Mouse (Mus musculus) hindbrain, embryonic 11.5 days (tissue): ENCODE data around the gene Krtdap. TPM values are rescaled to one million over a fixed set of nuclear protein-coding genes. Genes with fewer than 3 reads are reported as not detected.
"Not testable (repeated sequence)": the region's sequence is repeated elsewhere in the genome, so short reads cannot be mapped to it uniquely, and the experiment has no call there.

Experiments
- ATAC-seq: fragments of 200-750 bp; cut with Nextera tagmentation; 2 replicates; pipeline ENCODE4 v1.8.0; 2017; ENCODE audit warnings: mild to moderate bottlenecking, moderate TSS enrichment, moderate library complexity; ENCODE audit not compliant: low FRiP score
- DNase-seq: peaks from one replicate; pipeline ENCODE4 v3.0.0-alpha.2; 2015; ENCODE audit warnings: low spot score
- H3K27ac ChIP-seq: fragments of 300-500 bp; sonication (generic); 2 replicates; pipeline ENCODE4 v1.5.1; 2014; ENCODE audit warnings: mild to moderate bottlenecking, low read depth, low read length
- H3K27me3 ChIP-seq: fragments of 300-500 bp; sonication (generic); 2 replicates; pipeline ENCODE4 v1.6.1; 2014; ENCODE audit warnings: mild to moderate bottlenecking, low read length, moderate library complexity, mixed read lengths; ENCODE audit not compliant: control insufficient read depth, insufficient read depth
- H3K36me3 ChIP-seq: fragments of 300-500 bp; sonication (generic); 2 replicates; pipeline ENCODE4 v1.6.1; 2014; ENCODE audit warnings: mild to moderate bottlenecking, low read length, moderate library complexity, mixed read lengths; ENCODE audit not compliant: control insufficient read depth, insufficient read depth
- H3K4me1 ChIP-seq: fragments of 300-500 bp; sonication (generic); replicated peaks from 2 replicates; pipeline ENCODE4 v1.6.1; 2014; ENCODE audit warnings: low read length, mixed read lengths; ENCODE audit not compliant: control insufficient read depth, insufficient read depth
- H3K4me2 ChIP-seq: fragments of 300-500 bp; sonication (generic); replicated peaks from 2 replicates; pipeline ENCODE4 v1.6.1; 2014; ENCODE audit warnings: mild to moderate bottlenecking, low read depth, low read length
- H3K4me3 ChIP-seq: fragments of 300-500 bp; sonication (generic); 2 replicates; pipeline ENCODE4 v1.5.1; 2014; ENCODE audit warnings: low read depth, low read length
- H3K9ac ChIP-seq: fragments of 300-500 bp; sonication (generic); 2 replicates; pipeline ENCODE4 v1.6.1; 2014; ENCODE audit warnings: low read depth, low read length
- H3K9me3 ChIP-seq: fragments of 300-500 bp; sonication (generic); 2 replicates; pipeline ENCODE4 v1.6.1; 2016; ENCODE audit warnings: low read length; ENCODE audit not compliant: control insufficient read depth
- WGBS: fragments of 180-500 bp; shearing (Covaris S2); extraction: QIAGEN DNeasy Blood & Tissue Kit; methylation state at CpG from one replicate; pipeline ENCODE4 v1.1.7; 2014; 5-methylcytosine and 5-hydroxymethylcytosine counted together
- polyA plus RNA-seq: library from polyadenylated mRNA; unstranded; fragments of >200 nt; fragmentation: Nextera tagmentation; extraction: Ambion mirVana; gene quantifications from 2 replicates; pipeline ENCODE4 v1.2.1, GENCODE M21; 2014

Krtdap gene
- polyA plus RNA-seq, 1 experiment from 2014 or later: not detected

GRCm38 (mm10) chr7:30823675-30824074 is 36.0 kb downstream of the Krtdap start, which contains the start of gene Ffar2:
Gene Ffar2, minus strand, starts transcription at chr7:30823775.
- 90% methylated on average over 18 of the region's 18 CpGs for WGBS
- DNase-seq: no peak
- Histone ChIP-seq H3K4me1 (no peaks in the 10 kb centered on the region), H3K4me2 (no peak within 1 kb of the TSS), H3K27ac (no peak within 1 kb of the TSS), H3K9me3 (no peaks in the 10 kb centered on the region), H3K27me3 (no peaks in the 10 kb centered on the region), H3K4me3 (no peak within 1 kb of the TSS), H3K9ac (no peak within 1 kb of the TSS), H3K36me3 (no peaks in the 10 kb centered on the region)
- no peak for ATAC-seq

DNA sequence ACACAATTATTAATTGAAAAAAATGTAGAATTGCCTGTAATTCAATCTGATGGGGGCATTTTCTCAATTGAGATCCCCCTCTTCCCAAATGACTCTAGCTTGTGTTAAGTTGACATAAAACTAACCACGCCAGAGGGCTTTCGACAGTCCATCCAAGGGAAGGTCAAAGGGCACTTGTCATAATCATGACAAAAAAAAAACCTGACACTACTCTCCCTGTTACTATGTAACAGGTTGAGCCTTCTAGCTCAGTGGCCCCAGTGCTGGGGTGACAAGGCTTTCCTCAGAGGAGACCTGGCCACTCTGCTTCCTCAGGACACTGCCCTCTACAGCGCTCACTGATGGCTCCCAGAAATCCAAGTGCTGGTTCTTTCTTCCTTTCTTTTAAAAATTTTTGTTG is 36.6 kb downstream of the Krtdap start:
- 90% methylated on average over 3 of the region's 3 CpGs for WGBS
- H3K9ac ChIP-seq: no peak overlapping the region
- DNase-seq: no peak
- H3K4me3 ChIP-seq: no peak overlapping the region
- H3K36me3 ChIP-seq: no peaks in the 10 kb centered on the region
- H3K27me3 ChIP-seq: no peaks in the 10 kb centered on the region
- ATAC-seq: no peak
- H3K27ac ChIP-seq: no peak overlapping the region
- no peaks in the 10 kb centered on the region for H3K9me3 ChIP-seq
- H3K4me2 ChIP-seq: no peak overlapping the region
- no peaks in the 10 kb centered on the region for H3K4me1 ChIP-seq

DNA sequence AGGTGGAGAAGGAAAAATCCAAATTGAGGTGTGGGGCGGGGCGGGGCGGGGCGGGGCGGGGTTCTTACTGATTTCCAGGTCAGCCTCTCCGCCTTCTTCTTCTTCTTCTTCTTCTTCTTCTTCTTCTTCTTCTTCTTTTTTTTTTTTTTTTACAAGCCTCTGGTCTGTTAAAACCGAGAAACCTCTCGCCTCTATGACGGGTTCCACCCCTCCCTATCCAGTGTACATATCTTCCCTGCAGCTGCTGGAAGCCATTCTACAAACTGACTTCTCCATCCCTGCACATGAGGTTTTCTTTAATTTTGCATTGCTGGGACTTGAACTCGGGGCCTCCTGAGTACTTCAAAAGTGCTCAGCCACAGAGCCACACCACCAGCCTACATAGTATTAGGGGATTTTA is 39.0 kb downstream of the Krtdap start:
- Histone ChIP-seq H3K4me3 (no peak overlapping the region), H3K9ac (no peak overlapping the region), H3K27ac (no peak overlapping the region), H3K9me3 (no peaks in the 10 kb centered on the region), H3K36me3 (no peaks in the 10 kb centered on the region), H3K4me2 (no peak overlapping the region), H3K4me1 (no peaks in the 10 kb centered on the region), H3K27me3 (no peaks in the 10 kb centered on the region)
- no peak for ATAC-seq
- no peak for DNase-seq
- WGBS: 94% methylated on average over 10 of the region's 10 CpGs

- DNase-seq, H3K4me2 ChIP-seq, H3K27ac ChIP-seq, H3K4me3 ChIP-seq, H3K36me3 ChIP-seq, H3K9ac ChIP-seq, ATAC-seq, H3K27me3 ChIP-seq, H3K9me3 ChIP-seq, H3K4me1 ChIP-seq: not testable (repeated sequence)
Observed at GRCm38 (mm10) chr7:30828871-30829270, 41.2 kb downstream of the Krtdap start.

GRCm38 (mm10) chr7:30829428-30829827 is 41.7 kb downstream of the Krtdap start:
- Histone ChIP-seq H3K27ac (no peak overlapping the region), H3K4me2 (no peak overlapping the region), H3K9ac (no peak overlapping the region), H3K4me3 (no peak overlapping the region), H3K4me1 (no peaks in the 10 kb centered on the region), H3K27me3 (no peaks in the 10 kb centered on the region), H3K9me3 (no peaks in the 10 kb centered on the region), H3K36me3 (no peaks in the 10 kb centered on the region)
- no peak for ATAC-seq
- no peak for DNase-seq
- WGBS: 66% methylated on average over 3 of the region's 3 CpGs

- ATAC-seq (no peak), DNase-seq (no peak)
- 72% methylated on average over 13 of the region's 17 CpGs for WGBS
- Histone ChIP-seq H3K9me3 (no peaks in the 10 kb centered on the region), H3K4me1 (no peaks in the 10 kb centered on the region), H3K4me2 (no peak overlapping the region), H3K9ac (no peak overlapping the region), H3K27me3 (no peaks in the 10 kb centered on the region), H3K27ac (no peak overlapping the region), H3K36me3 (no peaks in the 10 kb centered on the region), H3K4me3 (no peak overlapping the region)
Observed at GRCm38 (mm10) chr7:30832261-30832660, 44.6 kb downstream of the Krtdap start.

- not testable (repeated sequence) for ATAC-seq, H3K27ac ChIP-seq, H3K4me3 ChIP-seq, H3K9ac ChIP-seq, H3K27me3 ChIP-seq, H3K9me3 ChIP-seq, DNase-seq, H3K4me1 ChIP-seq, H3K4me2 ChIP-seq, H3K36me3 ChIP-seq
- 39% methylated on average over 9 of the region's 11 CpGs for WGBS
Observed at GRCm38 (mm10) chr7:30832684-30833083, 45.0 kb downstream of the Krtdap start.

DNA sequence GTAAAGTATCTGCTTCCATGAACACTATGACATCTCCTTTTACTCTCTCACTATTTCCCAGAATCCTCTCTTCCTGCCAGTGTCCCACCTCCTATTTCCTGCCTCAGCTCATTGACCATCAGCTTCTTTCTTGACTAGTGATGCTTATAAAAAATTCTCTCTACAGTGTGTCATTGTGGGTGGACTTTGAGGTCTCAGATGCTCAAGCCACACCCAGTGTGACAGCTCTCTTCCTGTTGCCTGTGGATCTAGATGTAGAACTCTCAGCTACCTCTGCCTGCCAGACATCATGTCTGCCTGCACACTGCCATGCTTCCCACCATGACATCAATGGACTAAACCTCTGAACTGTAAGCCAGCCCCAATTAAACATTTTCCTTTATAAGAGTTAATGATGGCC is 49.6 kb downstream of the Krtdap start:
- no peak overlapping the region for H3K4me2 ChIP-seq
- H3K4me3 ChIP-seq: no peak overlapping the region
- H3K4me1 ChIP-seq: no peaks in the 10 kb centered on the region
- no peaks in the 10 kb centered on the region for H3K27me3 ChIP-seq
- no peak for DNase-seq
- H3K27ac ChIP-seq: no peak overlapping the region
- no peaks in the 10 kb centered on the region for H3K9me3 ChIP-seq
- no peak for ATAC-seq
- H3K36me3 ChIP-seq: no peaks in the 10 kb centered on the region
- no peak overlapping the region for H3K9ac ChIP-seq

DNA sequence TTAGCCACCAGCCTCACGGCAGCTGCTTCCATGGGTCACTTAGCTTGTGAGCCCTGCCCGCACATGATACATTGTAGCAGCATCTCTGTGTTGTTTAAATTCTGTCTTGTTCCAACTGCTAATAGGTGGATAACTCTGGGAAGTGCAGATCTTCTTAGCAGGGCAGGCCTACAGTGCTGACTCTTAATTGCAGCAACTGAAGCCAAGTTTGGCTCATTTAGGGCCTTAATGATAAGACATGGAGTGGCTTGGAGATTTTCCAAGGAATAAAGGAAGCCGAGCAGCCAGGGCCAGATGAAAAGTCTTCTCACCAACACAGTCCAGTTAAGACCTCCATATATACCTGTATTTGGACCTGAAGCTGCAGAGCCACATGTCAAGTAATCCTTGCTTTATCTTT is 52.6 kb downstream of the Krtdap start:
- Histone ChIP-seq H3K36me3 (no peaks in the 10 kb centered on the region), H3K9me3 (no peaks in the 10 kb centered on the region), H3K27me3 (no peaks in the 10 kb centered on the region), H3K9ac (no peak overlapping the region), H3K4me2 (no peak overlapping the region), H3K27ac (no peak overlapping the region), H3K4me3 (no peak overlapping the region), H3K4me1 (no peaks in the 10 kb centered on the region)
- ATAC-seq (no peak), DNase-seq (no peak)
- 85% methylated on average over 3 of the region's 3 CpGs for WGBS
